Mouse (Mus musculus): Measurements from ENCODE around the gene Slc35f5.

The Slc35f5 gene

GRCm38 (mm10) chr1:125560259-125561192 lies at the start of gene Slc35f5:
Slc35f5 (plus strand) TSS chr1:125560595.
- in situ Hi-C loops (cut with MboI, MseI) = loop anchor here in 1 of 2 experiments (5.0 kb wide), 1 partner anchor 123 kb away; the partner anchor contains the start of gene Actr3

GRCm38 (mm10) chr1:125514706-125515105 lies 45.7 kb upstream of the Slc35f5 start:
- in situ Hi-C loops (cut with MboI, MseI) = no loop called here

- in situ Hi-C loops (cut with MboI, MseI) = no loop called here
These were observed 43.3 kb upstream of the Slc35f5 start for GRCm38 (mm10) chr1:125516910-125517659.

- in situ Hi-C loops (cut with MboI, MseI) = no loop called here
These were observed 41.2 kb upstream of the Slc35f5 start for GRCm38 (mm10) chr1:125519107-125519611.

GRCm38 (mm10) chr1:125525965-125526665 lies 34.3 kb upstream of the Slc35f5 start:
- in situ Hi-C loops (cut with MboI, MseI) = no loop called here

GRCm38 (mm10) chr1:125526666-125527004 lies 33.8 kb upstream of the Slc35f5 start:
- in situ Hi-C loops (cut with MboI, MseI) = no loop called here

GRCm38 (mm10) chr1:125527364-125527763 lies 33.0 kb upstream of the Slc35f5 start:
- in situ Hi-C loops (cut with MboI, MseI) = no loop called here

- in situ Hi-C loops (cut with MboI, MseI) = loop anchor here in 1 of 2 experiments (10.0 kb wide), 1 partner anchor 1091 kb away; no protein-coding TSS in a partner anchor
These were observed 27.0 kb upstream of the Slc35f5 start for GRCm38 (mm10) chr1:125533180-125533912.

- in situ Hi-C loops (cut with MboI, MseI) = loop anchor here in 1 of 2 experiments (10.0 kb wide), 1 partner anchor 1088 kb away; no protein-coding TSS in a partner anchor
These were observed 23.3 kb upstream of the Slc35f5 start for GRCm38 (mm10) chr1:125537131-125537530.

- in situ Hi-C loops (cut with MboI, MseI) = loop anchor here in 1 of 2 experiments (10.0 kb wide), 1 partner anchor 1087 kb away; no protein-coding TSS in a partner anchor
These were observed 22.6 kb upstream of the Slc35f5 start for GRCm38 (mm10) chr1:125537776-125538175.

GRCm38 (mm10) chr1:125539312-125539711 lies 21.1 kb upstream of the Slc35f5 start:
- in situ Hi-C loops (cut with MboI, MseI) = loop anchor here in 1 of 2 experiments (10.0 kb wide), 1 partner anchor 1085 kb away; no protein-coding TSS in a partner anchor

- in situ Hi-C loops (cut with MboI, MseI) = no loop called here
These were observed 18.1 kb upstream of the Slc35f5 start for GRCm38 (mm10) chr1:125542008-125542999.

- in situ Hi-C loops (cut with MboI, MseI) = no loop called here
These were observed 10.5 kb upstream of the Slc35f5 start for GRCm38 (mm10) chr1:125549872-125550271.

GRCm38 (mm10) chr1:125550359-125550758 lies 10.0 kb upstream of the Slc35f5 start:
- in situ Hi-C loops (cut with MboI, MseI) = no loop called here

- in situ Hi-C loops (cut with MboI, MseI) = no loop called here
These were observed 8.8 kb upstream of the Slc35f5 start for GRCm38 (mm10) chr1:125551564-125551963.

- in situ Hi-C loops (cut with MboI, MseI) = no loop called here
These were observed 1.1 kb upstream of the Slc35f5 start for GRCm38 (mm10) chr1:125559261-125559660.

GRCm38 (mm10) chr1:125559721-125560120 lies 674 bp upstream of the Slc35f5 start:
- in situ Hi-C loops (cut with MboI, MseI) = loop anchor here in 1 of 2 experiments (5.0 kb wide), 1 partner anchor 122 kb away; the partner anchor contains the start of gene Actr3

GRCm38 (mm10) chr1:125561206-125561605 lies 811 bp downstream of the Slc35f5 start:
- in situ Hi-C loops (cut with MboI, MseI) = loop anchor here in 1 of 2 experiments (5.0 kb wide), 1 partner anchor 124 kb away; the partner anchor contains the start of gene Actr3

- in situ Hi-C loops (cut with MboI, MseI) = loop anchor here in 1 of 2 experiments (5.0 kb wide), 1 partner anchor 125 kb away; the partner anchor contains the start of gene Actr3
These were observed 1.4 kb downstream of the Slc35f5 start for GRCm38 (mm10) chr1:125561841-125562240.
